Mouse (Mus musculus): ENCODE measurements around the gene Inafm1.

GRCm38 (mm10) chr7:16294837-16295236, 21.4 kb upstream of the Inafm1 start:
- TF ChIP-seq CTCF (IDR thresholded peaks at IDR 0.05; ENCODE audit: insufficient read depth, low read length) (peak; percentile 88), POLR2A (IDR thresholded peaks at IDR 0.05; ENCODE audit: borderline replicate concordance, extremely low read depth, low read depth, low read length) (no peak)

All from lung, adult 2 months (tissue).